ENCODE assay signal across 10 mouse cellular contexts in genomic region chr11:21414911-21415381, GRCm38 (mm10). TPM values are rescaled to one million over a fixed set of nuclear protein-coding genes. Genes with fewer than 3 reads are reported as not detected.
DNase-seq lines count a peak whose midpoint lies in the region; ATAC-seq and TF ChIP-seq lines count a peak whose summit lies in the region.
"Had no signal": no experiment of that assay in that cellular context is flagged by ENCODE, and none has a peak within 500 bp of the region (broad histone marks: within the 10 kb centered on the region; RNA-seq: fewer than 3 reads in every experiment).

No protein-coding gene starts in this region.

- H3K27me3 ChIP-seq in limb, embryonic 13.5 days = no peaks in the 10 kb centered on the region
- H3K27me3 ChIP-seq in midbrain, embryonic 16.5 days (ENCODE audit: control insufficient read depth, insufficient read depth, low read depth, low read length) = no peaks in the 10 kb centered on the region
- H3K27me3 ChIP-seq in kidney, embryonic 16.5 days (ENCODE audit: insufficient read depth, low read length) = no peaks in the 10 kb centered on the region
- H3K27me3 ChIP-seq: embryonic facial prominence, embryonic 12.5 days; midbrain, embryonic 13.5 days had no signal

- no peaks in the 10 kb centered on the region for H3K36me3 ChIP-seq in limb, embryonic 13.5 days
- H3K36me3 ChIP-seq in midbrain, embryonic 16.5 days (ENCODE audit: control insufficient read depth, insufficient read depth, low read length) = no peaks in the 10 kb centered on the region
- no peaks in the 10 kb centered on the region for H3K36me3 ChIP-seq in kidney, embryonic 16.5 days (ENCODE audit: insufficient read depth, low read length)
- H3K36me3 ChIP-seq: embryonic facial prominence, embryonic 12.5 days; midbrain, embryonic 13.5 days had no signal

- no peak overlapping the region for H3K4me2 ChIP-seq in limb, embryonic 13.5 days (replicated peaks)
- no peak overlapping the region for H3K4me2 ChIP-seq in midbrain, embryonic 16.5 days (ENCODE audit: low read length)
- no peak overlapping the region for H3K4me2 ChIP-seq in kidney, embryonic 16.5 days (replicated peaks; ENCODE audit: low read depth, low read length)
- H3K4me2 ChIP-seq: embryonic facial prominence, embryonic 12.5 days; midbrain, embryonic 13.5 days had no signal

- WGBS in limb, embryonic 13.5 days = 39% methylated on average over 7 of the region's 7 CpGs
- 56% methylated on average over 7 of the region's 7 CpGs for WGBS in midbrain, embryonic 16.5 days
- 46% methylated on average over 7 of the region's 7 CpGs for WGBS in kidney, embryonic 16.5 days

- peak; percentile 14 for DNase-seq in adrenal gland, postnatal 14 days
- no peak for DNase-seq in adrenal gland, postnatal 25 days
- DNase-seq in gonadal fat pad, adult 2 months (ENCODE audit: low read depth) = peak; percentile 70
- DNase-seq in skeletal muscle tissue, adult 2 months (ENCODE audit: low read depth, low spot score) = peak; percentile 57
- DNase-seq in left cerebral cortex, adult 2 months (ENCODE audit: extremely low spot score in 1 of 2, low spot score in 2 of 2) = no peak

- ATAC-seq in limb, embryonic 13.5 days (ENCODE audit: low FRiP score, low read depth) = peak; percentile 84
- no peak for ATAC-seq in midbrain, embryonic 16.5 days
- ATAC-seq in kidney, embryonic 16.5 days (ENCODE audit: low FRiP score, low TSS enrichment) = no peak
- ATAC-seq: midbrain, embryonic 13.5 days had no signal

- no peak overlapping the region for H3K4me3 ChIP-seq in limb, embryonic 13.5 days
- H3K4me3 ChIP-seq in midbrain, embryonic 16.5 days (ENCODE audit: low read depth, low read length) = no peak overlapping the region
- no peak overlapping the region for H3K4me3 ChIP-seq in kidney, embryonic 16.5 days (ENCODE audit: low read length)
- no peak overlapping the region for H3K4me3 ChIP-seq in left cerebral cortex, adult 2 months
- H3K4me3 ChIP-seq: embryonic facial prominence, embryonic 12.5 days; midbrain, embryonic 13.5 days had no signal

- no peaks in the 10 kb centered on the region for H3K9me3 ChIP-seq in limb, embryonic 13.5 days
- H3K9me3 ChIP-seq in midbrain, embryonic 16.5 days (replicated peaks; ENCODE audit: control insufficient read depth, low read length, poor library complexity, severe bottlenecking) = no peaks in the 10 kb centered on the region
- H3K9me3 ChIP-seq in kidney, embryonic 16.5 days (ENCODE audit: low read length) = no peaks in the 10 kb centered on the region
- H3K9me3 ChIP-seq: embryonic facial prominence, embryonic 12.5 days; midbrain, embryonic 13.5 days had no signal

- H3K9ac ChIP-seq in limb, embryonic 13.5 days = no peak overlapping the region
- H3K9ac ChIP-seq in midbrain, embryonic 16.5 days (ENCODE audit: low read depth, low read length) = no peak overlapping the region
- H3K9ac ChIP-seq in kidney, embryonic 16.5 days (replicated peaks; ENCODE audit: low read length) = no peak overlapping the region
- H3K9ac ChIP-seq: embryonic facial prominence, embryonic 12.5 days; midbrain, embryonic 13.5 days had no signal

- intact Hi-C loops in left cerebral cortex, adult 2 months (cut with DNase I) = no loop called here

- H3K27ac ChIP-seq in limb, embryonic 13.5 days = peak overlapping the region; percentile 15; the same call in 1 of the 2 replicates
- no peak overlapping the region for H3K27ac ChIP-seq in midbrain, embryonic 16.5 days (ENCODE audit: low read length)
- no peak overlapping the region; the same call in 1 of the 2 replicates for H3K27ac ChIP-seq in kidney, embryonic 16.5 days (ENCODE audit: low read length)
- no peak overlapping the region for H3K27ac ChIP-seq in left cerebral cortex, adult 2 months
- H3K27ac ChIP-seq: embryonic facial prominence, embryonic 12.5 days; midbrain, embryonic 13.5 days had no signal

- 0 out of 2 replicates have a peak, but pooled peaks cover 8% of the 10 kb centered on the region for H3K4me1 ChIP-seq in limb, embryonic 13.5 days
- 0 out of 2 replicates have a peak, but pooled peaks cover 2% of the 10 kb centered on the region for H3K4me1 ChIP-seq in midbrain, embryonic 16.5 days (ENCODE audit: control insufficient read depth, insufficient read depth, low read length)
- H3K4me1 ChIP-seq in kidney, embryonic 16.5 days (ENCODE audit: insufficient read depth, low read length) = 0 out of 2 replicates have a peak, but pooled peaks cover 4% of the 10 kb centered on the region
- H3K4me1 ChIP-seq: midbrain, embryonic 13.5 days had no signal

- no peak for TF ChIP-seq CTCF in left cerebral cortex, adult 2 months (IDR thresholded peaks at IDR 0.05)

RNA-seq across cellular contexts. Expression of gene Ugp2, which starts 43.9 kb away (rescaled TPM):
- total RNA-seq in adrenal gland, postnatal 14 days (2021) = 71.8 and 91.9 TPM in 2 replicates
- total RNA-seq in adrenal gland, postnatal 25 days (2021) = 84.2 and 86.7 TPM in 2 replicates
- polyA plus RNA-seq in gonadal fat pad, adult 2 months (2012; rRNA removed) = 11.7 and 12.5 TPM in 2 replicates
- polyA plus RNA-seq in limb, embryonic 13.5 days (2015; fragmentation: Nextera tagmentation; extraction: Ambion mirVana) = 101 and 109 TPM in 2 replicates
- polyA plus RNA-seq in midbrain, embryonic 16.5 days (2015; fragmentation: Nextera tagmentation; extraction: Ambion mirVana) = 66.4 and 71.9 TPM in 2 replicates
- polyA plus RNA-seq in kidney, embryonic 16.5 days (2015; fragmentation: Nextera tagmentation; extraction: Ambion mirVana) = 77.9 and 84.8 TPM in 2 replicates
- 10 to 100 TPM; 69.0 to 76.3 TPM for total RNA-seq in left cerebral cortex, adult 2 months (2021)

Comparison
In these comparisons a context has a peak if more than half of its experiments do, and no peak if none do; other contexts are left out.
1. DNase-seq: peak in adrenal gland, postnatal 14 days (single experiment), gonadal fat pad, adult 2 months (single experiment) and skeletal muscle tissue, adult 2 months (single experiment); none in adrenal gland, postnatal 25 days (single experiment) and left cerebral cortex, adult 2 months (0 of 2).